Mouse (Mus musculus) brain, embryonic 18.5 days (tissue): Measurements from ENCODE around the gene Zfp385a.

ENCODE experiments used
- DNase-seq: peaks from one replicate; pipeline ENCODE4 v3.0.0-alpha.2; 2012; ENCODE audit warnings: low read depth, low spot score

Zfp385a gene

GRCm38 (mm10) chr15:103308056-103308875 is 31.6 kb downstream of the Zfp385a start:
- DNase-seq = no peak

- peak; percentile 78 for DNase-seq
Measured at GRCm38 (mm10) chr15:103307125-103307524, 32.8 kb downstream of the Zfp385a start.

- no peak for DNase-seq
Measured at GRCm38 (mm10) chr15:103305792-103306645, 33.9 kb downstream of the Zfp385a start.

GRCm38 (mm10) chr15:103305070-103305678 is 34.7 kb downstream of the Zfp385a start:
- DNase-seq = peak; percentile 99

GRCm38 (mm10) chr15:103304616-103304969 is 35.3 kb downstream of the Zfp385a start:
- DNase-seq = no peak

- no peak for DNase-seq
Measured at GRCm38 (mm10) chr15:103303916-103304615, 35.8 kb downstream of the Zfp385a start.

- no peak for DNase-seq
Measured at GRCm38 (mm10) chr15:103302341-103303021, 37.4 kb downstream of the Zfp385a start.

- no peak for DNase-seq
Measured at GRCm38 (mm10) chr15:103301547-103302340, 38.1 kb downstream of the Zfp385a start.

- no peak for DNase-seq
Measured at GRCm38 (mm10) chr15:103301046-103301445, 38.8 kb downstream of the Zfp385a start.

- no peak for DNase-seq
Measured at GRCm38 (mm10) chr15:103300560-103300959, 39.3 kb downstream of the Zfp385a start.

- DNase-seq = peak; percentile 66
Measured at GRCm38 (mm10) chr15:103300067-103300471, 39.8 kb downstream of the Zfp385a start.

- DNase-seq = no peak
Measured at GRCm38 (mm10) chr15:103299644-103300043, 40.2 kb downstream of the Zfp385a start.

- no peak for DNase-seq
Measured at GRCm38 (mm10) chr15:103298861-103299616, 40.9 kb downstream of the Zfp385a start.

- no peak for DNase-seq
Measured at GRCm38 (mm10) chr15:103298026-103298425, 41.9 kb downstream of the Zfp385a start.

- DNase-seq = no peak
Measured at GRCm38 (mm10) chr15:103297313-103297712, 42.6 kb downstream of the Zfp385a start.

- no peak for DNase-seq
Measured at GRCm38 (mm10) chr15:103295851-103296250, 44.0 kb downstream of the Zfp385a start.

GRCm38 (mm10) chr15:103294649-103295048 is 45.2 kb downstream of the Zfp385a start:
- no peak for DNase-seq

GRCm38 (mm10) chr15:103293375-103293774 is 46.5 kb downstream of the Zfp385a start:
- no peak for DNase-seq

- DNase-seq = no peak
Measured at GRCm38 (mm10) chr15:103292673-103293345, 47.1 kb downstream of the Zfp385a start.
